Mouse (Mus musculus) erythroblast, embryonic 14.5 days (primary cell): ENCODE measurements around the gene Wipi2. TPM values are rescaled to one million over a fixed set of nuclear protein-coding genes. Genes with fewer than 3 reads are reported as not detected.

Source experiments
- H3K27me3 ChIP-seq: 2 replicates; pipeline ENCODE4 v1.6.1; 2012; ENCODE audit warnings: inconsistent platforms; ENCODE audit not compliant: control insufficient read depth
- H3K36me3 ChIP-seq: 2 replicates; pipeline ENCODE4 v1.6.1; 2012; ENCODE audit warnings: mild to moderate bottlenecking, inconsistent platforms; ENCODE audit not compliant: control insufficient read depth
- H3K4me1 ChIP-seq: 2 replicates; pipeline ENCODE4 v1.6.1; 2012; ENCODE audit warnings: inconsistent platforms; ENCODE audit not compliant: control insufficient read depth
- H3K4me3 ChIP-seq: replicated peaks from 2 replicates; pipeline ENCODE3; 2012; ENCODE audit warnings: moderate library complexity, mild to moderate bottlenecking, inconsistent platforms
- H3K9me3 ChIP-seq: 2 replicates; pipeline ENCODE4 v1.6.1; 2012; ENCODE audit warnings: low read length, inconsistent platforms, mixed read lengths; ENCODE audit not compliant: control insufficient read depth
- GATA1 ChIP-seq: IDR thresholded peaks from 2 replicates; pipeline ENCODE4 v1.6.1; 2012; ENCODE audit warnings: low read length, inconsistent platforms, mixed read lengths
- TAL1 ChIP-seq: IDR thresholded peaks from 3 replicates; pipeline ENCODE4 v1.6.1; 2012; ENCODE audit warnings: low read length, inconsistent platforms, mixed read lengths
- polyA plus RNA-seq: library from polyadenylated mRNA; stranded (reverse); fragments of >175 nt; gene quantifications from 2 replicates; pipeline ENCODE4 v1.2.3, GENCODE M21; 2012

Gene Wipi2
- polyA plus RNA-seq, 1 experiment: 3.2 TPM

DNA sequence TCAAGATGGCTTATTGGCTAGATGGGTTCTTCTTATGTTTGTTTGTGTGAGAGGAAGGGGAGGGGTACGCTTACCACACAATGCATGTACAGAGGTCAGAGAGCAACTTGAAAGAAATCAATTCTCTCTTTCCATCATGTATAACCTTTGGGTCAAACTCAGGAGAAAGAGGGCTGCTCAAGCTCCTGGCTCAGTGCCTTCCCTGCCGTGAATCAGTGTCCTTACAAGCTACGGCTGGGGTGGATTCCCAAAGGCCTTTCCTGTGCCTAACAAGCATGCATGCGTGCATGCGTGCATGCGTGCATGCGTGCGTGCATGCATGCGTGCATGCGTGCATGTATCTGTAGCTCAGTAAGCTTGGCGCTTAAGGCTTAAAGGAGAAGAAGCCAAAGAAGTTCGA is 22.2 kb upstream of the Wipi2 start:
- H3K9me3 ChIP-seq: no peaks in the 10 kb centered on the region
- H3K4me3 ChIP-seq: no peak overlapping the region
- TF ChIP-seq TAL1 (no peak), GATA1 (no peak)
- peaks cover 33% of the 10 kb centered on the region for H3K27me3 ChIP-seq
- H3K36me3 ChIP-seq: no peaks in the 10 kb centered on the region
- no peaks in the 10 kb centered on the region for H3K4me1 ChIP-seq

GRCm38 (mm10) chr5:142608259-142608988 is 19.1 kb upstream of the Wipi2 start, which contains the start of gene Mmd2:
Gene Mmd2, minus strand, starts transcription at chr5:142608800.
- H3K4me1 ChIP-seq: no peaks in the 10 kb centered on the region
- H3K4me3 ChIP-seq: peak within 1 kb of the TSS; percentile 42
- TF ChIP-seq GATA1: no peak
- no peak for TF ChIP-seq TAL1
- no peaks in the 10 kb centered on the region for H3K36me3 ChIP-seq
- peaks cover 36% of the 10 kb centered on the region for H3K27me3 ChIP-seq
- no peaks in the 10 kb centered on the region for H3K9me3 ChIP-seq

GRCm38 (mm10) chr5:142608989-142609325 is 18.5 kb upstream of the Wipi2 start:
- no peak for TF ChIP-seq GATA1
- TF ChIP-seq TAL1: no peak
- no peaks in the 10 kb centered on the region for H3K4me1 ChIP-seq
- H3K4me3 ChIP-seq: no peak overlapping the region
- H3K27me3 ChIP-seq: peaks cover 36% of the 10 kb centered on the region
- H3K36me3 ChIP-seq: no peaks in the 10 kb centered on the region
- H3K9me3 ChIP-seq: no peaks in the 10 kb centered on the region

DNA sequence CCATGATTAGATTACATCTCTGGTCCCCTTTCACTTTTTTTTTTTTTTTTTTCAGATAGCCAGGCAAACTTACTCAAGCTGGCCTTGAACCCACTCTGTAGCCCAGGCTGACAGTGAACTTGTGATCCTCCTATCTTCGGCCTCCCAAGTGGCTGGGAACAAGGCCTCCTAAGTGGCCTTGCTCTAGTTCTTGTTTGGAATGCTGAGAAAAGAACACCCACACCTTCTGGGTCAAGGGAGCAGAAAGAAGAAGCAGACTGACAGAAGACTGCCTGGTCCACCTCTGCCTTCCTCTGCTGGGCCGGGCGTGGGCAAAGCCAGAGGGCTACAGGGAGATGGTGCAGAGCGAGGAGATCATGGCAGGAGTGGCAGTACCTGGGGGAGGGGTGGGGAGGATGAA is 17.1 kb upstream of the Wipi2 start:
- H3K36me3 ChIP-seq: no peaks in the 10 kb centered on the region
- H3K4me1 ChIP-seq: no peaks in the 10 kb centered on the region
- TF ChIP-seq TAL1 (no peak), GATA1 (no peak)
- peaks cover 36% of the 10 kb centered on the region for H3K27me3 ChIP-seq
- H3K9me3 ChIP-seq: no peaks in the 10 kb centered on the region
- H3K4me3 ChIP-seq: no peak overlapping the region

GRCm38 (mm10) chr5:142614513-142614912 is 13.0 kb upstream of the Wipi2 start:
- Histone ChIP-seq H3K4me1 (no peaks in the 10 kb centered on the region), H3K36me3 (no peaks in the 10 kb centered on the region), H3K4me3 (no peak overlapping the region), H3K27me3 (peaks cover 14% of the 10 kb centered on the region), H3K9me3 (no peaks in the 10 kb centered on the region)
- TF ChIP-seq GATA1: no peak
- no peak for TF ChIP-seq TAL1

GRCm38 (mm10) chr5:142615638-142616037 is 11.9 kb upstream of the Wipi2 start:
- no peaks in the 10 kb centered on the region for H3K9me3 ChIP-seq
- peaks cover 4% of the 10 kb centered on the region for H3K27me3 ChIP-seq
- no peaks in the 10 kb centered on the region for H3K4me1 ChIP-seq
- no peak for TF ChIP-seq GATA1
- TF ChIP-seq TAL1: no peak
- no peak overlapping the region for H3K4me3 ChIP-seq
- no peaks in the 10 kb centered on the region for H3K36me3 ChIP-seq

GRCm38 (mm10) chr5:142616326-142616725 is 11.2 kb upstream of the Wipi2 start:
- no peaks in the 10 kb centered on the region for H3K36me3 ChIP-seq
- no peaks in the 10 kb centered on the region for H3K4me1 ChIP-seq
- TF ChIP-seq GATA1 (no peak), TAL1 (no peak)
- H3K4me3 ChIP-seq: no peak overlapping the region
- H3K27me3 ChIP-seq: peaks cover 6% of the 10 kb centered on the region
- no peaks in the 10 kb centered on the region for H3K9me3 ChIP-seq

DNA sequence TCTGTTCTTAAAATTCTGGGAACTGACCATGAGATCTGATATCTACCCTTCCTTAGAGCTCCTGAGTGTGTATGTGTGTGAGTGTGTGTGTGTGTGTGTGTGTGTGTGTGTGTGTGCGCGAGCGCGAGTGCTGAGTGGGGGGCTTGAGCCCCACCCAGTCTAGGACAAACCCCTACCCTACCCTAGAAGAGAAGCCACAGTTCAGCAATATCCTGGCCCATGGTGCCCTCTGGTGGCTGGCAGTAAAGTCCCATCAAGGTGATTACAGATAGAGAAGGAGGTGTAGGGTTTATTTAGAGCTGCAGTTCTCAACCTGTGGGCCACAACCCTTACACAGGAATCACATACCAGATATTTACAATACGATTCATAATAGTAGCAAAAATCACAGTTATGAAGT is 7.6 kb upstream of the Wipi2 start:
- Histone ChIP-seq H3K27me3 (peaks cover 12% of the 10 kb centered on the region), H3K4me1 (no peaks in the 10 kb centered on the region), H3K9me3 (no peaks in the 10 kb centered on the region), H3K4me3 (no peak overlapping the region), H3K36me3 (no peaks in the 10 kb centered on the region)
- TF ChIP-seq TAL1 (no peak), GATA1 (no peak)

DNA sequence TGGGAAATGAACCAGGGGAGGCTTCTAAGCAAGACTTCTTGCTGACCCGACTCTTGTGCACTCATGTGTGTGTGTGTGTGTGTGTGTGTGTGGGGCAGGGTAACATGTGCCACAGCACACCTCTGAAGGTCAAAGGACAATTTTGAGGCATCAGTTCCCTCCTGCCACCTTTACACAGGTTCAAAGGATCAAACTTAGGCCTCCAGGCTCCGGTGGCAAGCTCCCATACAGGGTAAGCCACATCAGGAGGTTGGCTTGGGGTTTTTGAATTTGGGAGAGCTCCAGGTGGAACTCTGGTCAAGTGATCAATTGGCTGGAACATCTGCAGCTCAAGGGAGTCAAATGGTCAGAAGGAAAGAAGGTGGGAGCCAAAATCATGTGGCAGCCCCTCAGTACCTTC is 6.1 kb upstream of the Wipi2 start:
- TF ChIP-seq TAL1 (no peak), GATA1 (no peak)
- H3K4me1 ChIP-seq: no peaks in the 10 kb centered on the region; the same call in 1 of the 2 replicates
- H3K36me3 ChIP-seq: no peaks in the 10 kb centered on the region
- H3K27me3 ChIP-seq: peaks cover 26% of the 10 kb centered on the region
- H3K4me3 ChIP-seq: no peak overlapping the region
- no peaks in the 10 kb centered on the region for H3K9me3 ChIP-seq

DNA sequence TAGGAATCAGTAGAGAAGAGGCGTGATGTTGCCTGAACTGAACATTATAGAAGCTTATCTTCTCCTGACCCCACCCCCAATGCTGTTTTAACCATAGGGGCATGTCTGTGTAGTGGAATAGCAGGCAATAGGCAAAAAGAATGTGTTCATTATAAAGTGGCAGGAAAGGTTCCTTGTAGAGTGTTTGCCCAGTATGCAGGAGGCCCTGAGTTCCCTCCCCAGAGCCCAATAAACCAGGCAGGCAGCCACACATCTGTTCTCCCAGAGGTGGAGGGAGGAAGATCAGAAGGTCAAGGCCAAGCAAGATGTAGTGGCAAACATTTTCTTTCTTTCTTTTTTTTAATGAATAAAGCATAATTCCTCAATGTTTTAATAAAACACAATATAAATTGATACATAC is 5.4 kb upstream of the Wipi2 start:
- Histone ChIP-seq H3K4me3 (no peak overlapping the region), H3K36me3 (no peaks in the 10 kb centered on the region), H3K9me3 (no peaks in the 10 kb centered on the region), H3K27me3 (peaks cover 31% of the 10 kb centered on the region), H3K4me1 (no peaks in the 10 kb centered on the region; the same call in none of the 2 replicates)
- no peak for TF ChIP-seq TAL1
- TF ChIP-seq GATA1: no peak
